Mouse (Mus musculus) ES-E14 (cell line): ENCODE data around the gene Tmem190. TPM values are rescaled to one million over a fixed set of nuclear protein-coding genes. Genes with fewer than 3 reads are reported as not detected.
A peak's percentile ranks its signal among the peaks of the same experiment; 100 is the strongest.
"Not testable (repeated sequence)": the region's sequence is repeated elsewhere in the genome, so short reads cannot be mapped to it uniquely, and the experiment has no call there.

Experiments used
- DNase-seq: peaks from one replicate; pipeline ENCODE4 v3.0.0-alpha.2; 2013; ENCODE audit warnings: low read depth, low spot score
- H3K27ac ChIP-seq: 2 replicates; pipeline ENCODE4 v1.5.1; 2012; ENCODE audit warnings: low read depth, mild to moderate bottlenecking, low read length, moderate library complexity, mixed read lengths; ENCODE audit not compliant: poor library complexity, insufficient read depth, severe bottlenecking
- H3K36me3 ChIP-seq: 2 replicates; pipeline ENCODE4 v1.6.1; 2012; ENCODE audit warnings: mild to moderate bottlenecking, low read length, moderate library complexity, mixed read lengths; ENCODE audit not compliant: control insufficient read depth, poor library complexity, insufficient read depth, severe bottlenecking
- H3K4me1 ChIP-seq, 2 experiments: fragments of 150-350 bp in 1 of 2; sonication (generic) in 1 of 2; 2 replicates each; pipeline ENCODE4 v1.6.1; 2012; ENCODE audit warnings: low read length in 2 of 2, mild to moderate bottlenecking in 1 of 2, mixed read lengths in 1 of 2; ENCODE audit not compliant: control insufficient read depth in 2 of 2, insufficient read depth in 2 of 2, poor library complexity in 1 of 2
- H3K4me3 ChIP-seq, 2 experiments: fragments of 150-350 bp in 1 of 2; sonication (generic) in 1 of 2; 2 replicates each; pipeline ENCODE4 v1.5.1; 2012; ENCODE audit warnings: low read length in 2 of 2, low read depth in 1 of 2, mild to moderate bottlenecking in 1 of 2, mixed read lengths in 1 of 2; ENCODE audit not compliant: insufficient read depth in 1 of 2, poor library complexity in 1 of 2, severe bottlenecking in 1 of 2
- H3K9ac ChIP-seq: 2 replicates; pipeline ENCODE4 v1.6.1; 2012; ENCODE audit warnings: low read depth, mild to moderate bottlenecking, low read length, mixed read lengths; ENCODE audit not compliant: poor library complexity, insufficient read depth, severe bottlenecking
- H3K9me3 ChIP-seq: fragments of 150-350 bp; sonication (generic); 2 replicates; pipeline ENCODE4 v1.6.1; 2012; ENCODE audit warnings: low read depth, mild to moderate bottlenecking, low read length; ENCODE audit not compliant: control insufficient read depth, insufficient read depth
- CHD2 ChIP-seq: IDR thresholded peaks from 2 replicates; pipeline ENCODE4 v1.6.1; 2014; ENCODE audit warnings: mild to moderate bottlenecking, low read depth, low read length, inconsistent platforms
- HCFC1 ChIP-seq: IDR thresholded peaks from 2 replicates; pipeline ENCODE4 v1.6.1; 2012; ENCODE audit warnings: low read length, inconsistent platforms, borderline replicate concordance; ENCODE audit not compliant: insufficient read depth
- MAFK ChIP-seq: IDR thresholded peaks from 2 replicates; pipeline ENCODE4 v1.6.1; 2014; ENCODE audit warnings: mild to moderate bottlenecking, low read depth, low read length, inconsistent platforms; ENCODE audit not compliant: insufficient read depth
- ZC3H11A ChIP-seq: IDR thresholded peaks from 2 replicates; pipeline ENCODE4 v1.6.1; 2012; ENCODE audit warnings: low read depth, mild to moderate bottlenecking, inconsistent platforms, low read length, borderline replicate concordance
- ZNF384 ChIP-seq: IDR thresholded peaks from 2 replicates; pipeline ENCODE4 v1.6.1; 2012; ENCODE audit warnings: low read depth, low read length, inconsistent platforms
- in situ Hi-C, 2 experiments: fragments of 600-800 bp; cut with MboI; formaldehyde crosslinking; loops; one replicate each; pipeline ENCODE4 v1.15.1; 2025; ENCODE audit warnings: low sequenced_read_pairs in 2 of 2, inconsistent platforms in 1 of 2; ENCODE audit not compliant: unreplicated experiment in 2 of 2
- total RNA-seq: library from RNA; depleted of rRNA; stranded (reverse); fragments of 300-350 nt; gene quantifications from 2 replicates; pipeline ENCODE4 v1.2.3, GENCODE M21; 2012

Tmem190 gene
- total RNA-seq, 1 experiment = not detected

DNA sequence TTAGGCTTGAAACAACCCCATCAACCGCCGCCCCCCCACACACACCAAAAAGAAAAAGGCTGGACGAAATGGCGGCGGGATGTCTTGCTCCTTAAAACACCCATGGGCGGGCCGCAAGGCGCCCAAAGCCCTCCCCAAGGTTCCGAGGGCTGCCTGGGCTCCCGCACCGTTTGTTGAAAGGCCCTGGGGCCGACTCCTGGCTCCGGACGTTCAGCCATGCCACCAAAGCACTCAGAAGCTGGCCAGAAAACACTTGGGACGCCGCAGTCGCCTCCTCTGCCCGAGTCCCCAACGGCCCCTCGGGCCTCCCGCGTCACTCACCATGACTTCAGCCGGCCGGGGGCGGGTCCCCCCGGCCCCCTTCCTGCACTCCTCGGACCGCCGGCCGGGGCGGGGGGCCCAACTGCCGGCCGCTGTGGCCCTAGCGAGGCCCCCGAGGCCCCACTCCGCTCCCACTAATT, 29.1 kb downstream of the Tmem190 start:
- peak overlapping the region; percentile 89 for H3K27ac ChIP-seq
- H3K9me3 ChIP-seq = no peaks in the 10 kb centered on the region
- H3K4me1 ChIP-seq = peaks cover 2 to 5% of the 10 kb centered on the region in 2 experiments; a peak in 2 of 4 replicates
- peaks cover 36% of the 10 kb centered on the region for H3K36me3 ChIP-seq
- DNase-seq = no peak
- TF ChIP-seq HCFC1 = no peak
- no peak for TF ChIP-seq ZNF384
- no peak for TF ChIP-seq ZC3H11A
- no peak for TF ChIP-seq MAFK
- TF ChIP-seq CHD2 = no peak
- in situ Hi-C loops = no loop called here
- H3K9ac ChIP-seq = peak overlapping the region; percentile 94
- peak overlapping the region; percentile 97 to 98 for H3K4me3 ChIP-seq

DNA sequence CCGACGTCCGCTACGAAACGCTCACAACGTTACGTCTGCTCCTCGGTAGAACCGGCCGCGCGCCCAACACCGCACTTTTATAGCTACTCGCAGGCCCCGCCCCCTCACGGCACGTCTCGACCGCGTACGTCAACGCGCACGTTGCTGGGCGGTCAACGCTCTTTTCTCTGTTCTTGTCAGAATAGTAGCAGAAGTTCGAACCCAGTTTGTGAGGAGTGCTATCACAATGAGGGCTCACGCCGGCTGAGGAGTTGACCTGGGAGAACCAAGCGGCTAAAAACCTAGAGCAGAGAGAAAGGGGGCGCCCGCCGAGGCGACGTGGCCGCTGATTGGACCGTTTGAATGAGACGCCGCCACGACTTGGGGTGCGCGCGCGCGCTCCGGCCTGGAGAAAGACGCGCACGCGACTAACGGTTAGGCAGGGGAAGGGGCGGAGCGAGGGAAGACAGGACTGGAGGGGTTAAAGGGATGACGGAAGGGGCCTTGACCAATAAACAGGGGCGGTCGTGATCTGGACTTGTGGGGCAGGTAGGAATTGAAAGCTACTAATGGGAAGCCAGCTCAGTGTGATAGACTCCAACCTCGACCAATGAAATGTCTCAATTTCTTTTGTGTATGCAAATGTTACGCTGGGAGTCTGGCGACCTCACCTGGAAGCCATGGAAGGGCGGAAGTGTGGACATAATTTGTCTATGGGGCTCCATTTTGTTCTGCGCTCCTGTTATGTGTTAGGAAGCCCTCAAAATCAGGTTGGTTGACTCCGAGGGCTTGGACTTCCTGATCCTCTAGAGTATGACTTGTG, 29.8 kb downstream of the Tmem190 start, which contains the start of gene Ube2s:
Ube2s (minus strand) TSS at position 288 of the 802 bp plus-strand sequence.
- DNase-seq = peak; percentile 100
- TF ChIP-seq CHD2 = peak; percentile 94
- TF ChIP-seq MAFK = no peak
- TF ChIP-seq ZNF384 = no peak
- TF ChIP-seq HCFC1 = peak; percentile 60; the same call in 1 of the 2 replicates
- TF ChIP-seq ZC3H11A = no peak

GRCm38 (mm10) chr7:4813105-4813791, 30.5 kb downstream of the Tmem190 start:
- no peak for DNase-seq
- H3K27ac ChIP-seq = peak overlapping the region; percentile 69; the same call in 1 of the 2 replicates
- in situ Hi-C loops = no loop called here
- TF ChIP-seq HCFC1 (no peak), ZC3H11A (no peak), ZNF384 (no peak), MAFK (no peak), CHD2 (no peak)
- peak overlapping the region; percentile 78 to 83 for H3K4me3 ChIP-seq
- H3K9ac ChIP-seq = peak overlapping the region; percentile 87
- peaks cover 27% of the 10 kb centered on the region for H3K36me3 ChIP-seq
- H3K9me3 ChIP-seq = no peaks in the 10 kb centered on the region
- H3K4me1 ChIP-seq = peaks cover 2 to 7% of the 10 kb centered on the region in 2 experiments; a peak in 2 of 4 replicates

More for the DNA sequence above, 29.8 kb downstream of the Tmem190 start, which contains the start of gene Ube2s:
- no peaks in the 10 kb centered on the region for H3K9me3 ChIP-seq
- peak within 1 kb of the TSS; percentile 89 for H3K27ac ChIP-seq
- in situ Hi-C loops = no loop called here
- H3K36me3 ChIP-seq = peaks cover 30% of the 10 kb centered on the region
- H3K4me3 ChIP-seq = peak within 1 kb of the TSS; percentile 97 to 98
- peak within 1 kb of the TSS; percentile 94 for H3K9ac ChIP-seq
- peaks cover 2 to 5% of the 10 kb centered on the region in 2 experiments; a peak in 2 of 4 replicates for H3K4me1 ChIP-seq

DNA sequence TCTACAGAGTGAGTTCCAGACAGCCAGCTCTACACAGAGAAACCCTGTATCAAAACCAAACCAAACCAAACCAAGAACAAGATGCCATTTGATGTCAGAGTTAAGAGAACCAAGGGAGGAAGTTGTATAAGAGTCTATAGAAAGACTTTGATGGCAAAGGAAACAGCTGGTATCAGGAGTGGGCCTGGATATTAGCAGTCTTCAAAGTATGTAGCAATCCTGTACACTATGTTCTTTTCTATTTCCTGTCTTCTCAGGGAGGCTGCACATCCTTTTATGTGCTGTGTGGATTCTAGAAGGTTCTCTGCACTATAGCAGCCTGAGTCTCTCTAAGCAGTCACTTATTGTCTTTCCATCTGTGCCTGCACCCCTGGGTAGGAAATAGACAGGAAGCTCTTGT, 33.8 kb downstream of the Tmem190 start:
- H3K9ac ChIP-seq = no peak overlapping the region
- TF ChIP-seq HCFC1 (no peak), ZNF384 (no peak), ZC3H11A (no peak), MAFK (no peak), CHD2 (no peak)
- peaks cover under 1% of the 10 kb centered on the region; the same call in 1 of the 2 replicates for H3K36me3 ChIP-seq
- in situ Hi-C loops = no loop called here
- H3K4me3 ChIP-seq = no peak overlapping the region
- no peaks in the 10 kb centered on the region for H3K9me3 ChIP-seq
- no peak for DNase-seq
- H3K4me1 ChIP-seq = peaks cover 3 to 8% of the 10 kb centered on the region in 2 experiments; a peak in 3 of 4 replicates
- H3K27ac ChIP-seq = no peak overlapping the region

GRCm38 (mm10) chr7:4820925-4821324, 38.2 kb downstream of the Tmem190 start:
- H3K9me3 ChIP-seq, H3K36me3 ChIP-seq, H3K4me3 ChIP-seq, in situ Hi-C loops, H3K9ac ChIP-seq: not testable (repeated sequence)
- Histone ChIP-seq H3K27ac (peak overlapping the region; percentile 85; the same call in 1 of the 2 replicates), H3K4me1 (peaks cover 19 to 34% of the 10 kb centered on the region in 2 experiments)
- DNase-seq = peak; percentile 91
